Mouse (Mus musculus) heart, embryonic 16.5 days (tissue): ENCODE data around the gene Elovl1. TPM values are rescaled to one million over a fixed set of nuclear protein-coding genes. Genes with fewer than 3 reads are reported as not detected.
A peak's percentile ranks its signal among the peaks of the same experiment; 100 is the strongest.

Experiments
- ATAC-seq: fragments of 200-750 bp; cut with Nextera tagmentation; replicated peaks from 2 replicates; pipeline ENCODE4 v1.8.0; 2017; ENCODE audit warnings: moderate number of reproducible peaks; ENCODE audit not compliant: insufficient read depth, low FRiP score; ENCODE audit errors: extremely low read depth
- H3K27ac ChIP-seq: fragments of 300-500 bp; sonication (generic); 2 replicates; pipeline ENCODE4 v1.5.1; 2014; ENCODE audit warnings: mild to moderate bottlenecking, low read length, control low read depth, moderate library complexity
- H3K27me3 ChIP-seq: fragments of 300-500 bp; sonication (generic); 2 replicates; pipeline ENCODE4 v1.6.1; 2014; ENCODE audit warnings: low read length, mixed read lengths; ENCODE audit not compliant: control insufficient read depth, insufficient read depth
- H3K36me3 ChIP-seq: fragments of 300-500 bp; sonication (generic); 2 replicates; pipeline ENCODE4 v1.6.1; 2014; ENCODE audit not compliant: control insufficient read depth, insufficient read depth
- H3K4me1 ChIP-seq: fragments of 300-500 bp; sonication (generic); 2 replicates; pipeline ENCODE4 v1.6.1; 2014; ENCODE audit warnings: low read length, mixed read lengths; ENCODE audit not compliant: control insufficient read depth, insufficient read depth
- H3K4me2 ChIP-seq: fragments of 300-500 bp; sonication (generic); 2 replicates; pipeline ENCODE4 v1.6.1; 2014; ENCODE audit warnings: low read depth, mild to moderate bottlenecking, control low read depth, low read length
- H3K4me3 ChIP-seq: fragments of 300-500 bp; sonication (generic); 2 replicates; pipeline ENCODE4 v1.5.1; 2014; ENCODE audit warnings: mild to moderate bottlenecking, control low read depth, low read length
- H3K9ac ChIP-seq: fragments of 300-500 bp; sonication (generic); 2 replicates; pipeline ENCODE4 v1.6.1; 2014; ENCODE audit warnings: low read length, control low read depth
- H3K9me3 ChIP-seq: fragments of 300-500 bp; sonication (generic); replicated peaks from 2 replicates; pipeline ENCODE4 v1.6.1; 2016; ENCODE audit warnings: low read length; ENCODE audit not compliant: control insufficient read depth
- WGBS: fragments of 180-500 bp; shearing (Covaris S2); extraction: QIAGEN DNeasy Blood & Tissue Kit; methylation state at CpG from one replicate; pipeline ENCODE4 v1.1.7; 2014; 5-methylcytosine and 5-hydroxymethylcytosine counted together
- polyA plus RNA-seq: library from polyadenylated mRNA; unstranded; fragments of >200 nt; fragmentation: Nextera tagmentation; extraction: Ambion mirVana; gene quantifications from 2 replicates; pipeline ENCODE4 v1.2.1, GENCODE M21; 2015

Elovl1 gene
- polyA plus RNA-seq, 1 experiment from 2014 or later, result 66.5 TPM

DNA sequence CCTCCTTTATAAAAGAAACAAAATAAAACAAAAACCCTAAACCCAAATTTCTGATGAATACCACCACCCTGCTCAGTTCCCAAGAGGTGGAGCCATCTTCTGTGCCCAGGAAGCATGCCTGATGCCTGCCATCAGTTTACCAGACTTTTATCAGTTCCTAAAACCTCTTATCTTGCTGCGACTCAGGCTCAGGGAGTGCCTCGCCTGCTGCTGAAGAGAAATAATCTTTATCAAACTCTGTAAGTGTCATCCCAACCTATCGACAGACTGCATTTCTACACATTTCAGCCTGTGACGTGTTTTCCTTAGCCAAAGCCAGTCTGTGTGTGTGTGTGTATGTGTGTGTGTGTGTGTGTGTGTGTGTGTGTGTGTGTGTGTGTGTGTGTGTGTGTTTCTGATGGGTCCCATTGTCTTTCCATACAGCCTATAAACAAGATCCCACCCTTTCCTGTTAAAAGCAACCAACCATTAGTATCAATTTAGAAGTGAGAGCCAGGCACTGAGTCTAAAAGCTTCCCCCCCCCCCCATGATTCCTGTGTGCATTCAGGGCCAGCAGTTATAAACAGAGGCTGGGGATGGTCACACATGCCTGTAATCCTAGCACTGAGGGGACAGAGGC lies 3.2 kb upstream of the Elovl1 start:
- H3K27ac ChIP-seq, result no peak overlapping the region
- H3K9ac ChIP-seq, result no peak overlapping the region
- no peaks in the 10 kb centered on the region for H3K9me3 ChIP-seq
- H3K27me3 ChIP-seq, result no peaks in the 10 kb centered on the region
- no peak overlapping the region for H3K4me2 ChIP-seq
- no peak overlapping the region for H3K4me3 ChIP-seq
- WGBS, result 45% methylated on average over 4 of the region's 4 CpGs
- H3K36me3 ChIP-seq, result peaks cover 3% of the 10 kb centered on the region; the same call in 1 of the 2 replicates
- peaks cover 16% of the 10 kb centered on the region for H3K4me1 ChIP-seq
- no peak for ATAC-seq

DNA sequence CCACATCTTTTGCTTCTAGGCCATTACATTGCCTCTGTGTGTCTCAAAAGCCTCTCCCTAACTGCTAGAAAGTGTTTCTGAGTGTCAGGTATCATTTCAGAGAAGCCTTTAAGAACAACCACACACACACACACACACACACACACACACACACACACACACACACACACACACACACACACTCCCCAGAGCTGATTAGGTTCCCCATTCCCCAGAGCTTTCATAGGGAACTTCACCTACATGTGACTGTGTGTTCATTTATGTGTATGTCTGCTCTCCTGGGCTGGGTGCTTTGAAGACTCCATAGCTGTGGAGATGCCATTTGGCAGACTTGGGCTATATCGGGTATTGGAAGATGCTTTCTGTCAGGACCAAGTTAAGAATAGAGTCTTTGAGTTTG lies 2.5 kb upstream of the Elovl1 start:
- 72% methylated on average over 1 of the region's 1 CpGs for WGBS
- ATAC-seq, result no peak

DNA sequence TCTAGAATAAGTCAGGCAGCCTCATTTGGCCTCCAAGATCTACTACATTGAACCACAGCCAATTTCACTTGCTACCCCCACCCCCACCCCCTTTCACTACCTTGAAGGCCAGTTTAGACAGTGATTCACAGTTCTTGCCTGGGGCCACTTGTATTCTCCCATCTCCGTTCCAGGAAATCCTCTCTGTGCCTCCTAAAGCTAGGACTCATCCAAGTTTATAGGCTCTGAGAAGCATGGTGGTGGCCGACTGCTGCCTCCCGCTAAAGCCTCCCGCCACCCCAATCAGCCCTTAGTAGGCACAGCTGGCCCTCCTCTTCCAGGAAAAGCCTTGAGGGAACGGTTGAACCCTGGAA lies 502 bp upstream of the Elovl1 start:
- Histone ChIP-seq H3K9ac (peak overlapping the region; percentile 95), H3K27ac (peak overlapping the region; percentile 89), H3K4me3 (peak overlapping the region; percentile 91), H3K4me1 (peaks cover 22% of the 10 kb centered on the region), H3K27me3 (no peaks in the 10 kb centered on the region), H3K4me2 (peak overlapping the region; percentile 97), H3K36me3 (peaks cover 22% of the 10 kb centered on the region), H3K9me3 (no peaks in the 10 kb centered on the region)
- no peak; the same call in 1 of the 2 replicates for ATAC-seq
- WGBS, result 3% methylated on average over 5 of the region's 5 CpGs

More for the DNA sequence above, 2.5 kb upstream of the Elovl1 start:
- H3K4me3 ChIP-seq, result no peak overlapping the region
- no peaks in the 10 kb centered on the region for H3K9me3 ChIP-seq
- no peaks in the 10 kb centered on the region for H3K27me3 ChIP-seq
- H3K9ac ChIP-seq, result no peak overlapping the region
- peaks cover 22% of the 10 kb centered on the region for H3K4me1 ChIP-seq
- H3K36me3 ChIP-seq, result peaks cover 3% of the 10 kb centered on the region; the same call in 1 of the 2 replicates
- no peak overlapping the region for H3K4me2 ChIP-seq
- no peak overlapping the region for H3K27ac ChIP-seq

DNA sequence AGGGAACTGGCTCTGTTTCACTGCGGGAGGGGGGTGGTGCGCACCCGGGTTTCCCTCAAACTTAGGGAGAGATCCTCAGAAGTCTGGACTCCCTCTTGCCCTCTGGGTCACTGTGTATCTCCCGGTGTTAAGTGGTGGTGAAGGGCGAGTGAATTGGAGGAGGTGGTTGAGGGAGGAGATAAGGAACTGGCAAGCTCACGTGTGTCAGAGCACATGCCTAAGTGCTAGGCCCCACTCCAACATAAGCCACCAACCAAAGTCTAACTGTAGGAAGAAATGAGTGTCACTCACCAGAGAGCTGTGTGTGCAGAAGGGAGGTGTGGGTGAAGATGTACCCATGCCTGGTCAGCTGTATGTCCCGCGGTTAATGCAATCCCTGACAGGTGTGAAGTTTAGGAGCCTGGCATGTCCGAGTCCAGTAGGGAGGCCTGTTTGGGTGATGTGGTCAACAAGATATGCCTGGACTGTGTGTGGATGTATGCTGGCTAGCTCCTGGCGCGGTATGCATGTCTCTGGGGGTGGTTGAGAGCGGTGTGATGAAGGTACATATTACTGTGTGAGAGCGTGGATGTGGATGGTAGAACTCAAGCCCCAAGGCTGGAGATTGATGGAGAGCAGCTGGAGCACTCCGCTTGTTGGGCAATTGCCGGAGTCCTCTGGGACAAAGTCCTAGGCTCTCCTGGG lies 780 bp downstream of the Elovl1 start:
- 27% methylated on average over 15 of the region's 15 CpGs for WGBS

DNA sequence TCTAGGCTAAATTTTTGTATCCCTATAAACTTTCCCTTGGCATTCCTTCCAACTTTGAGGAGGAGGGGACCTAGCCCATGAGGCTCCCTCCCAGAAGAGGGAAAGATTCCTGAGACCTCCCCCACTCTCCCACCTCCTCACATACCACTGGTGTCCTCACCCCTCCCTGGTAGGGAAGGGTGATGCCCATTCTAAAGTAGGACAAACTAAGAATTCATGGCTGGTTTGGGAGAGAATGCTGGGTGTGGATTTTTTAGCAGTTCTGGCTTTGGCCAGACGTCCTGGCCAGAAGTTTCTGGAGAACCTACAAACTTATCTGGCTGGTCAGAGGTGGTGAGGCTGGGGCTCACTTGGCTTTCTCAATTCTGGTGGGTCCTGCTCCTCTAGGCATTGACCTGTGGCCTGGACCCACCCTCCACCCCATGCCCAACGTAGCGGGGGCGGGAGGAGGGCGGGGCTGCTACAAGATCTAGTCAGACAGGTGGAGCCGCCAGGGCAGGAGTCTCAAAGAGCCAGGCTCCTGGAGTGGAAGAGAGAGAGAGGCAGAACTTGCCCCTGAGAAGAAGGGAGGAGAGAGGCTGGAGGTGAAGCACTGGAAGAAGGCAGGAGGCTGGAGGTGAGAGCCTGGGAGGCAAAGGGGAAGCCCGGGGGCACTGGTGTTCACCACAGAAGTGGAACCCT lies 1.5 kb downstream of the Elovl1 start:
- ATAC-seq, result no peak
- peak overlapping the region; percentile 6; the same call in 1 of the 2 replicates for H3K9ac ChIP-seq
- no peaks in the 10 kb centered on the region for H3K27me3 ChIP-seq
- peaks cover 41% of the 10 kb centered on the region for H3K36me3 ChIP-seq
- peaks cover 29% of the 10 kb centered on the region for H3K4me1 ChIP-seq
- no peaks in the 10 kb centered on the region for H3K9me3 ChIP-seq
- H3K4me2 ChIP-seq, result peak overlapping the region; percentile 97
- H3K27ac ChIP-seq, result peak overlapping the region; percentile 89; the same call in 1 of the 2 replicates
- H3K4me3 ChIP-seq, result peak overlapping the region; percentile 91
- WGBS, result 48% methylated on average over 7 of the region's 7 CpGs

More for the DNA sequence above, 780 bp downstream of the Elovl1 start:
- peak; percentile 20; the same call in 1 of the 2 replicates for ATAC-seq
- Histone ChIP-seq H3K27ac (peak overlapping the region; percentile 89), H3K4me2 (peak overlapping the region; percentile 97), H3K9me3 (no peaks in the 10 kb centered on the region), H3K27me3 (no peaks in the 10 kb centered on the region), H3K36me3 (peaks cover 35% of the 10 kb centered on the region), H3K9ac (peak overlapping the region; percentile 95), H3K4me3 (peak overlapping the region; percentile 91), H3K4me1 (peaks cover 25% of the 10 kb centered on the region)

DNA sequence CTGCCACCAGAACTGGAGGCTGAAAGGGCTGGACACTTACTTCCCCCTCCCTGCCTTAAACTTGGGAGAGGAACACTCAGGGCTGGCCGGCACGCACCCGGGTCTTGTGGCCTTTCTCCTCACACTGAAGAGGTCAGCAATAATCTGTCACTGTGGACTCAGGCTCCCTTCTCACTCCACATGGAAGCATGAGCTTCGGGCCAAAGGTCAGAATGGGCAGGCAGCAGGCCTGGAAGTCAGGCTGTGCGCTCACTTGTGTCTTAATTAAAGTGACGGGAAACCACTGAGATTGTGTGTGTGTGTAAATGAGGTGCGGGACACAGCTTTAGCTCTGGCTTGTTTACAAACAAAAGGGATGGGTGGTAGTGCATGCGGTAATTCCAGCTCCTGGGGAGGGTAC lies 4.4 kb downstream of the Elovl1 start:
- H3K4me1 ChIP-seq, result peaks cover 45% of the 10 kb centered on the region
- ATAC-seq, result no peak
- H3K36me3 ChIP-seq, result peaks cover 47% of the 10 kb centered on the region

DNA sequence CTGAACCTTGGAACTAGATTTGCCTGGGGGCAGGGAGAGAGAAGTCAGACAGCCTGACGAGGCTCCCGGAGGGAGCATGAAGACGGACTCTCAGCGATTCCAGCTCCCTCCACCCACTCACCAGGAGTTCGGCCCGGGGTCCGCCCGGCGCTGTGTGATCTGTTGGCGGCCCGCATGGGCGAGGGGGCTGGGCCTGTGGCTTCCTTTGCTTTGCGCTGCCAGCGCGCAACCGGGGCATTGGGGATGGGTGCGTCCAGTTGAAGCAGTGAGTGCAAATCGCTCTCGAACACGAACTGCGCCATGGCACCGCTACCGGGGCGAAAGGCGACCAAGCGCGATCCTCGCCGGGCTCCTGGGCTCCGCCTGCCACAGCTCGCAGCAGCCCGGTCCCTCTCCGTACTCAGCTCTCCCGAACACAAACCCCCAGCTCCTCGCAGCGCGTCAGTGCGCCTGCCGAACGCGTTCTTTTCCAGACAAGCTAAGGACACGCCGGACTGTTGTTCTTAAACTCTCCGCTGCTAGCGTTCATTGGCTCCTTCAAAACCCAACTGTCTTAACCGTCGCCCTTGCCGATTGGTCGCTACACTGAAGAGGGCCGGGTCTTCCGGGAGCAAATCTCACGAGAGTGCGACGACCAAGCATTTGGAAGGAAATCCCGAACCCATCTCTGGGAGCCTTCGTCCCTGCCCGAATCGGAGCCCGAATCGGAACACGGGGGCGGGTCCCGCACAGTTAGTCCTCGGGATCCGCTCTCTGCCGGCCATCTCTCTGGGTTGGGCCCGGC lies 9.1 kb downstream of the Elovl1 start, which contains the start of gene Cdc20:
Cdc20 (minus strand) TSS at position 533 of the 784 bp plus-strand sequence.
- Histone ChIP-seq H3K27me3 (no peaks in the 10 kb centered on the region), H3K27ac (peak within 1 kb of the TSS; percentile 95), H3K4me2 (peak within 1 kb of the TSS; percentile 97), H3K9me3 (no peaks in the 10 kb centered on the region), H3K4me3 (peak within 1 kb of the TSS; percentile 70), H3K9ac (peak within 1 kb of the TSS; percentile 87), H3K4me1 (peaks cover 28% of the 10 kb centered on the region), H3K36me3 (peaks cover 29% of the 10 kb centered on the region)
- under 1% methylated on average over 67 of the region's 67 CpGs for WGBS
- ATAC-seq, result peak; percentile 94

More for the DNA sequence above, 4.4 kb downstream of the Elovl1 start:
- no peak overlapping the region for H3K27ac ChIP-seq
- H3K4me3 ChIP-seq, result no peak overlapping the region
- no peak overlapping the region for H3K4me2 ChIP-seq
- H3K9ac ChIP-seq, result no peak overlapping the region
- no peaks in the 10 kb centered on the region for H3K27me3 ChIP-seq
- 85% methylated on average over 8 of the region's 8 CpGs for WGBS
- H3K9me3 ChIP-seq, result no peaks in the 10 kb centered on the region

DNA sequence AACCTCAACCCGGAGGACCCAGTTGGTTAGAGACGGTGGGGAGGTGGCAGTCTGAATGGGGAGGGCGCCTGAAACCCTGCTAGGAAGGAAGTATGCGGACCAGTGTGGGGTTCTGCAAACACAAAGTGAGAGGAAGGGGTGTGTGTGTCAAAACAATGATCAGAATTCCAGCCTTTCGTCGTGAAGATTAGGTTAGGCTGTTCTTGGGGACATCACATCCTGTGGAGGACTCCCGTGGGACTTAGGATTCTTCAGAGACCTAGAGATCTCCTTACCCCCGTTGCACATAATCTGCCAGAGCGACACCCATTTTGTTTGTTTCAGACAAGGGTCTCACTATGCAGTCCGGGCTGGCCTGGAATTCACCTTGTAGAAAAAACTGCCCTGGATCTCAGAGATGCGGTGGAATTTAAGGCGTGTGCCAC lies 9.9 kb downstream of the Elovl1 start:
- Histone ChIP-seq H3K36me3 (peaks cover 21% of the 10 kb centered on the region), H3K27ac (peak overlapping the region; percentile 95)

More for the DNA sequence above, 9.9 kb downstream of the Elovl1 start:
- Histone ChIP-seq H3K4me3 (peak overlapping the region; percentile 70), H3K9me3 (no peaks in the 10 kb centered on the region), H3K4me1 (peaks cover 28% of the 10 kb centered on the region), H3K4me2 (peak overlapping the region; percentile 97), H3K9ac (peak overlapping the region; percentile 74), H3K27me3 (no peaks in the 10 kb centered on the region)
- 7% methylated on average over 12 of the region's 12 CpGs for WGBS
- peak; percentile 50 for ATAC-seq
